Mouse (Mus musculus) testis, adult 2 months (tissue): ENCODE measurements at regions not wholly inside any gene's neighbourhood (a gene's known extent, or its start where the extent isn't known, plus 50 kb on each side); places are given as distances from the start of the nearest gene placed in this dataset.

ENCODE experiments used
- CTCF ChIP-seq: fragments of 200-500 bp; IDR thresholded peaks from 2 replicates; pipeline ENCODE4 v1.5.1; 2012; ENCODE audit warnings: low read depth, mild to moderate bottlenecking, inconsistent platforms, low read length, moderate library complexity; ENCODE audit not compliant: control insufficient read depth, insufficient read depth, insufficient replicate concordance
- POLR2A ChIP-seq: fragments of 200-500 bp; IDR thresholded peaks from 2 replicates; pipeline ENCODE4 v1.6.1; 2012; ENCODE audit warnings: low read depth, mild to moderate bottlenecking, inconsistent platforms, low read length, moderate library complexity; ENCODE audit not compliant: control insufficient read depth

DNA sequence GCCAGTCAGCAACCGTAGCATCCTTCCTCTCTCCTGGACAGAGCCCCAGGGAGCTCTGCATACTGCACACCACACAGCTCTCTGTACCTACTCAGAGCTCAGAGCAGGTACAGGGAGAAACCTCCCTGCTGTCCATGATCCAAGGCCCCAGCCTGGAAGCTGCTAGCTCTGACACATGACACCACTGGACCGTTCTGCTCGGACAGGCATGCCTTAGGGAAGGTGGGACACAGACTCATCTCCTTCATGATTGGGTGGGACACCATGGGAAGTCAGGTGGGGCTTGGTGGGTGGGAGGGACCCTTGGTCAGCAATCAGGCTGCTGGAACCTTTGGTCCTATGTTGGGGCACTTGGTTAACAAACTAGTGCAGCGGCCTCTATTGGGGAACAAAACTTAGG lies 124.7 kb upstream of the Rybp start:
- TF ChIP-seq POLR2A (no peak), CTCF (no peak)
